Mouse (Mus musculus) lung, adult 2 months (tissue): ENCODE results near the gene Dhx37.
"Not testable (repeated sequence)": the region's sequence is repeated elsewhere in the genome, so short reads cannot be mapped to it uniquely, and the experiment has no call there.

Experiments
- CTCF ChIP-seq: fragments of 200-500 bp; IDR thresholded peaks from 2 replicates; pipeline ENCODE4 v1.5.1; 2011; ENCODE audit warnings: mild to moderate bottlenecking, low read length, control low read depth; ENCODE audit not compliant: insufficient read depth
- POLR2A ChIP-seq: fragments of 200-500 bp; IDR thresholded peaks from 2 replicates; pipeline ENCODE4 v1.6.1; 2011; ENCODE audit warnings: low read depth, mild to moderate bottlenecking, control low read depth, low read length, borderline replicate concordance; ENCODE audit errors: extremely low read depth

DNA sequence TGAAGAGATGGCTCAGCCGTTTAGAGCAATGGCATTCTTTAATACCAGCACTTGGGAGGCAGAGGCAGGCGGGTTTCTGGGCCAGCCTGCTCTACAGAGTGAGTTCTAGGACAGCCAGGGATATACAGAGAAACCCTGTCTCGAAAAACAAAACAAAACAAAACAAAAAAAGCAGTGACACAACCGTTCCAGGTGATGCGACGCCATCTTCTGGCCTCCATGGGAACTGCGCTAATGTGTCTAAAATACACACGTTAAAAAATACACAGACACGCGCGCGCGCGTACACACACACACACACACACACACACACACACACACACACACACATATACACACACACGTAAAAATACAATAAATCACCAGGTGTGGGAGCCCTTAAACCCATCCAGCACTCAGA is 426 bp upstream of the Dhx37 start:
- TF ChIP-seq POLR2A, CTCF: not testable (repeated sequence)
